Mouse (Mus musculus) limb, embryonic 13.5 days (tissue): ENCODE data around the gene Zfp651. TPM values are rescaled to one million over a fixed set of nuclear protein-coding genes. Genes with fewer than 3 reads are reported as not detected.

ENCODE experiments used
- ATAC-seq: fragments of 200-750 bp; cut with Nextera tagmentation; 2 replicates; pipeline ENCODE4 v1.8.0; 2017; ENCODE audit warnings: low read depth, moderate number of reproducible peaks, moderate TSS enrichment; ENCODE audit not compliant: low FRiP score
- H3K27ac ChIP-seq: fragments of 300-500 bp; sonication (generic); 2 replicates; pipeline ENCODE4 v1.5.1; 2015; ENCODE audit warnings: inconsistent platforms, mild to moderate bottlenecking, moderate library complexity
- H3K27me3 ChIP-seq: fragments of 300-500 bp; sonication (generic); 2 replicates; pipeline ENCODE4 v1.6.1; 2015; ENCODE audit warnings: mild to moderate bottlenecking, inconsistent platforms
- H3K36me3 ChIP-seq: fragments of 300-500 bp; sonication (generic); 2 replicates; pipeline ENCODE4 v1.6.1; 2015; ENCODE audit warnings: inconsistent platforms, mild to moderate bottlenecking, moderate library complexity
- H3K4me1 ChIP-seq: fragments of 300-500 bp; sonication (generic); 2 replicates; pipeline ENCODE4 v1.6.1; 2015; ENCODE audit warnings: inconsistent platforms
- H3K4me2 ChIP-seq: fragments of 300-500 bp; sonication (generic); replicated peaks from 2 replicates; pipeline ENCODE4 v1.6.1; 2015; ENCODE audit warnings: inconsistent platforms, mild to moderate bottlenecking, moderate library complexity
- H3K4me3 ChIP-seq: fragments of 300-500 bp; sonication (generic); 2 replicates; pipeline ENCODE4 v1.5.1; 2015; ENCODE audit warnings: moderate library complexity, mild to moderate bottlenecking, inconsistent platforms
- H3K9ac ChIP-seq: fragments of 300-500 bp; sonication (generic); 2 replicates; pipeline ENCODE4 v1.6.1; 2015; ENCODE audit warnings: mild to moderate bottlenecking, inconsistent platforms
- H3K9me3 ChIP-seq: fragments of 300-500 bp; sonication (generic); 2 replicates; pipeline ENCODE4 v1.6.1; 2016; ENCODE audit warnings: inconsistent platforms
- WGBS: fragments of 180-500 bp; shearing (Covaris S2); methylation state at CpG from one replicate; pipeline ENCODE4 v1.1.7; 2015; 5-methylcytosine and 5-hydroxymethylcytosine counted together
- polyA plus RNA-seq: library from polyadenylated mRNA; unstranded; fragments of >200 nt; fragmentation: Nextera tagmentation; extraction: Ambion mirVana; gene quantifications from 2 replicates; pipeline ENCODE4 v1.2.1, GENCODE M21; 2015

Zfp651 gene
- polyA plus RNA-seq, 1 experiment from 2014 or later, result 18.9 TPM

GRCm38 (mm10) chr9:121765166-121765855, 6.2 kb downstream of the Zfp651 start:
- H3K4me3 ChIP-seq, result no peak overlapping the region
- no peak overlapping the region for H3K9ac ChIP-seq
- peaks cover 75% of the 10 kb centered on the region for H3K36me3 ChIP-seq
- H3K27ac ChIP-seq, result no peak overlapping the region
- 89% methylated on average over 16 of the region's 16 CpGs for WGBS
- ATAC-seq, result no peak
- no peak overlapping the region for H3K4me2 ChIP-seq
- H3K27me3 ChIP-seq, result no peaks in the 10 kb centered on the region
- no peaks in the 10 kb centered on the region for H3K9me3 ChIP-seq
- H3K4me1 ChIP-seq, result peaks cover 17% of the 10 kb centered on the region

GRCm38 (mm10) chr9:121772412-121772811, 13.3 kb downstream of the Zfp651 start:
- H3K9ac ChIP-seq, result no peak overlapping the region
- no peaks in the 10 kb centered on the region for H3K9me3 ChIP-seq
- WGBS, result 69% methylated on average over 5 of the region's 5 CpGs
- no peak overlapping the region for H3K4me2 ChIP-seq
- no peak overlapping the region for H3K27ac ChIP-seq
- peaks cover 22% of the 10 kb centered on the region for H3K27me3 ChIP-seq
- 0 out of 2 replicates have a peak, but pooled peaks cover 5% of the 10 kb centered on the region for H3K4me1 ChIP-seq
- peaks cover 18% of the 10 kb centered on the region for H3K36me3 ChIP-seq
- H3K4me3 ChIP-seq, result no peak overlapping the region
- no peak for ATAC-seq

GRCm38 (mm10) chr9:121775951-121776350, 16.8 kb downstream of the Zfp651 start:
- no peak overlapping the region for H3K4me3 ChIP-seq
- 79% methylated on average over 10 of the region's 10 CpGs for WGBS
- H3K4me1 ChIP-seq, result peaks cover 17% of the 10 kb centered on the region
- no peak overlapping the region for H3K27ac ChIP-seq
- no peak for ATAC-seq
- H3K27me3 ChIP-seq, result peaks cover 56% of the 10 kb centered on the region
- no peaks in the 10 kb centered on the region for H3K36me3 ChIP-seq
- H3K4me2 ChIP-seq, result no peak overlapping the region
- H3K9me3 ChIP-seq, result no peaks in the 10 kb centered on the region
- H3K9ac ChIP-seq, result no peak overlapping the region

GRCm38 (mm10) chr9:121776511-121776910, 17.4 kb downstream of the Zfp651 start:
- H3K36me3 ChIP-seq, result no peaks in the 10 kb centered on the region
- ATAC-seq, result no peak
- no peak overlapping the region for H3K9ac ChIP-seq
- peaks cover 58% of the 10 kb centered on the region for H3K27me3 ChIP-seq
- WGBS, result 70% methylated on average over 7 of the region's 7 CpGs
- H3K4me2 ChIP-seq, result no peak overlapping the region
- no peak overlapping the region for H3K4me3 ChIP-seq
- H3K27ac ChIP-seq, result no peak overlapping the region
- no peaks in the 10 kb centered on the region for H3K9me3 ChIP-seq
- peaks cover 17% of the 10 kb centered on the region for H3K4me1 ChIP-seq

- Histone ChIP-seq H3K4me3 (peak within 1 kb of the TSS; percentile 42), H3K27ac (no peak within 1 kb of the TSS), H3K4me2 (peak within 1 kb of the TSS; percentile 66), H3K9ac (peak within 1 kb of the TSS; percentile 51), H3K4me1 (peaks cover 17% of the 10 kb centered on the region), H3K27me3 (peaks cover 58% of the 10 kb centered on the region), H3K36me3 (no peaks in the 10 kb centered on the region), H3K9me3 (no peaks in the 10 kb centered on the region)
- 19% methylated on average over 30 of the region's 30 CpGs for WGBS
- peak; percentile 67 for ATAC-seq
Observed at GRCm38 (mm10) chr9:121777484-121778065, 18.4 kb downstream of the Zfp651 start, which contains the start of gene Klhl40. TSS of gene Klhl40 (plus strand) at chr9:121777607.

- ATAC-seq, result no peak; the same call in 1 of the 2 replicates
- Histone ChIP-seq H3K36me3 (no peaks in the 10 kb centered on the region), H3K27ac (no peak overlapping the region), H3K4me3 (peak overlapping the region; percentile 42), H3K4me2 (peak overlapping the region; percentile 66), H3K9me3 (no peaks in the 10 kb centered on the region), H3K9ac (peak overlapping the region; percentile 51), H3K27me3 (peaks cover 58% of the 10 kb centered on the region), H3K4me1 (peaks cover 17% of the 10 kb centered on the region)
- 12% methylated on average over 54 of the region's 54 CpGs for WGBS
Observed at GRCm38 (mm10) chr9:121778066-121778624, 19.0 kb downstream of the Zfp651 start.

GRCm38 (mm10) chr9:121784801-121785200, 25.7 kb downstream of the Zfp651 start:
- Histone ChIP-seq H3K4me2 (no peak overlapping the region), H3K4me1 (no peaks in the 10 kb centered on the region), H3K9me3 (no peaks in the 10 kb centered on the region), H3K36me3 (no peaks in the 10 kb centered on the region), H3K4me3 (no peak overlapping the region), H3K27ac (no peak overlapping the region), H3K27me3 (peaks cover 15% of the 10 kb centered on the region), H3K9ac (no peak overlapping the region)
- WGBS, result 88% methylated on average over 12 of the region's 12 CpGs
- no peak for ATAC-seq

- no peak overlapping the region for H3K9ac ChIP-seq
- WGBS, result 85% methylated on average over 8 of the region's 8 CpGs
- no peak overlapping the region for H3K4me3 ChIP-seq
- no peaks in the 10 kb centered on the region for H3K4me1 ChIP-seq
- H3K36me3 ChIP-seq, result no peaks in the 10 kb centered on the region
- peaks cover 10% of the 10 kb centered on the region; the same call in 1 of the 2 replicates for H3K27me3 ChIP-seq
- no peak for ATAC-seq
- H3K27ac ChIP-seq, result no peak overlapping the region
- no peak overlapping the region for H3K4me2 ChIP-seq
- H3K9me3 ChIP-seq, result no peaks in the 10 kb centered on the region
Observed at GRCm38 (mm10) chr9:121785261-121785660, 26.1 kb downstream of the Zfp651 start.

- no peaks in the 10 kb centered on the region for H3K4me1 ChIP-seq
- no peak overlapping the region for H3K4me2 ChIP-seq
- H3K36me3 ChIP-seq, result no peaks in the 10 kb centered on the region
- H3K9me3 ChIP-seq, result no peaks in the 10 kb centered on the region
- no peak overlapping the region for H3K9ac ChIP-seq
- 0 out of 2 replicates have a peak, but pooled peaks cover 2% of the 10 kb centered on the region for H3K27me3 ChIP-seq
- no peak overlapping the region for H3K27ac ChIP-seq
- no peak overlapping the region for H3K4me3 ChIP-seq
- WGBS, result 81% methylated on average over 2 of the region's 2 CpGs
- ATAC-seq, result no peak
Observed at GRCm38 (mm10) chr9:121786359-121786758, 27.2 kb downstream of the Zfp651 start.

GRCm38 (mm10) chr9:121791206-121791605, 32.1 kb downstream of the Zfp651 start:
- peak; percentile 52 for ATAC-seq
- Histone ChIP-seq H3K36me3 (no peaks in the 10 kb centered on the region), H3K27ac (no peak overlapping the region), H3K9me3 (no peaks in the 10 kb centered on the region), H3K4me3 (no peak overlapping the region), H3K4me1 (peaks cover 14% of the 10 kb centered on the region; the same call in 1 of the 2 replicates), H3K9ac (no peak overlapping the region), H3K27me3 (0 out of 2 replicates have a peak, but pooled peaks cover 3% of the 10 kb centered on the region), H3K4me2 (no peak overlapping the region)
- WGBS, result 16% methylated on average over 5 of the region's 5 CpGs

- Histone ChIP-seq H3K36me3 (no peaks in the 10 kb centered on the region), H3K9me3 (no peaks in the 10 kb centered on the region), H3K4me3 (no peak within 1 kb of the TSS), H3K4me2 (no peak within 1 kb of the TSS), H3K4me1 (peaks cover 14% of the 10 kb centered on the region; the same call in 1 of the 2 replicates), H3K9ac (no peak within 1 kb of the TSS), H3K27ac (no peak within 1 kb of the TSS), H3K27me3 (peaks cover 3% of the 10 kb centered on the region; the same call in 1 of the 2 replicates)
- WGBS, result 58% methylated on average over 23 of the region's 24 CpGs
- ATAC-seq, result peak; percentile 45
Observed at GRCm38 (mm10) chr9:121791757-121792521, 32.8 kb downstream of the Zfp651 start, which contains the start of gene Hhatl. TSS of gene Hhatl (minus strand) at chr9:121792507.
